Mouse (Mus musculus) embryo, embryonic 10.5 days (tissue): ENCODE results near the gene Skp1a.

Experiments
- DNase-seq: peaks from one replicate; pipeline ENCODE4 v3.0.0-alpha.2; 2015; ENCODE audit warnings: low spot score

Gene Skp1a

GRCm38 (mm10) chr11:52277433-52278150 is 45.8 kb downstream of the Skp1a start:
- no peak for DNase-seq

DNA sequence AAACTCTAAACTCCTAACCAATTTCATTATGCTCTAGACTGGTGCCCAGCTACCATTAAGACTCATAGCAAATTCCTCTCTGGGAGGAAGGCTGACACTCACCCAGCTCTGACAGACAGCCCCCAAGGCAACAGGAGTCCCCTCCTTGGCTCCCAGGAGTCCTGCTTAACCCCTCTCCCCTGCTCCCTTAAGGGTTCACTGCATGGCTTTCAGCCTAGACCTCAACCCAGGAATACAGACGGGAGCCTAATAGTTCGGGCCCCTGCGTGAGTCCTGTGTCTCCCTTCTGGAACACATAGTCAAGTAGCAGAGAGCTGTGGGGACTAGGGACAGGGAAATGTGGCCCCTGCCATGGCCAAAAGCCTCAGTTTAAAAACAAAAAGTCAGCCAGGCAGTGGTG is 46.4 kb downstream of the Skp1a start:
- DNase-seq = no peak

GRCm38 (mm10) chr11:52278991-52279390 is 47.2 kb downstream of the Skp1a start:
- DNase-seq = no peak

DNA sequence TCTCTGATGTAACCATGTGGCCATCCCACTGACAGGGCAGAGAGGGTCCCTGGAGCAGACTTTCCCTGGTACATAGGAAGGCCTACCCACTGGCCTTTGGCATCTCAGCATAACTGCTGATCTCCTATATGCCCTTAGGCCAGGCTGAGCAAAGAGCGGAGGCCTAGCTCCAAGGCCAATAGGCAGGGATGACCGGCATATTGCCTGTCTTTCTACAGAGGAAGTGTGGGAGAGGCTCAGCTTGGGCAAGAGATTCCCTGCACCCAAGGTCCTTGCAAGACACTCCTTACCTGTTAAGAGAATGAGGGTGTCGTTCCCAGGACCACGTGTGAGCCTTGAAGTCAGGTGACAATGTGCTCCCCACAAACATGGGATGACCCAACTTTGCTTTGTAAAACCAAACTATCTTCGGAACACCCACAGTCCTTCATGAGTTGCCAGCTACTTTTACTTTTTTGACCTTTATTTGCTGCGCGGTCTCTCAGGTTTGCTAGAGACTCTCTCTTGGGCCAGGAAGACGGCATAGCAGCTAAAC is 47.9 kb downstream of the Skp1a start:
- DNase-seq = no peak

- no peak for DNase-seq
Observed at GRCm38 (mm10) chr11:52280566-52281455, 49.0 kb downstream of the Skp1a start.

GRCm38 (mm10) chr11:52281568-52282328 is 50.0 kb downstream of the Skp1a start:
- DNase-seq = no peak

DNA sequence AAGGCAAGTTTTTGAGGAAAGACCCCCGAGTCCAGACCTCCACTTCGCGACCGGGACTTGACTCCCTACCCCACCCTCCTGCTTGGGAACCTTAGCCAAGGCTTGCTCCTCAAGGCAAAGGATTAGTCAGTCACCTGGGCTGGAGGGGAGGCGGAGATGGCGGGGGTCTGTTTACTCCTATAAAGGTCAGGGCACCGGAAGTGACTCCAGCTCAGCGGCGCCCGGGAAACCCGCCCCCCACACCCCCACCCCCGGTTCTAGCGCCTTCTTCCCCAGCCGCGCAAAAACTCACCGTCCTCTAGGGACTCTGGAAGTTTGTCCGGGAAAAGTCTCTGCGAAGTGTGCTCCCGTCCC is 50.6 kb downstream of the Skp1a start:
- DNase-seq = peak; percentile 41

DNA sequence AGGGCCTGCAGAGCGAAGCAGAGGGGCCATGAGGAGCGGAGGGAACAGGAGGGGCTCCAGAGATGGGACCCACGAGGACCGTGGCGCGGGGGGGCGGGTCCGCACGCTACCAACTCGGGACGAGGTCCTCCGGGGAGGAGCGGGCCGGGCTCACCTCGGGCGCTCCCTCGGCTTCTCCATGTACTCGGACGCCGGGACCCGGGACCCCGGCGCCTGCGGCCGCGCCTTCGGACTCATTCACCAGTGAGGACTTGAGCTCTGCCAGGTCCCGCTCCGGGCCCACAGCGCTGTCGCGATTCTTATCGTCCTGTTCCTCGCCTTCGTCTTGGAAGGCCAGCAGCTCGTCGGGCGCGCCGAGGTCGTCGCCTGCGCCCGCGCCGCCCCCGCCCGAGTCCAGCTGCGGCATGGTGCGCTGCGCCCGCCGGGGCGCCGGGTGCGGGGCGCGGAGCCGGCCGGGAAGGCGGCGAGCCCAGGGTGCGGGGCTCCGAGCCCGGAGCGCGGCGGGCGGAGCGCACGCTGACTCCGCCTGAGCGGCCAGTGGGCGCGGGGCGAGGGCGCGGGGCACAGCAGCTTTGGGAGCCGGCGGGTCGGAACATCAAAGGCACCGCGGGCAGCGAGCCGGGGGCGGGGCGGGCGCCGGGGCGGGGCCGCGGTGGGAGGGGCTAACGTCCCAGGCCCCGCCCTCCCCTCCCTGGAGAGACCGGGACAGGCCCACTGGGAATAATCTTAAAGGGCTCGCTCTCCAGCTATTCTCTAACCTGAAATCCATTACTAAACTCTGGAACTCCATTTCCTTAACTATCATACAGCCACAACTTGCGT is 51.2 kb downstream of the Skp1a start, which contains the start of gene Tcf7:
Gene Tcf7 (minus strand): TSS at position 241 of the 822 bp plus-strand sequence.
- peak; percentile 83 for DNase-seq

- peak; percentile 67 for DNase-seq
Observed at GRCm38 (mm10) chr11:52283596-52284571, 52.1 kb downstream of the Skp1a start.

GRCm38 (mm10) chr11:52286301-52286957 is 54.6 kb downstream of the Skp1a start:
- peak; percentile 40 for DNase-seq

GRCm38 (mm10) chr11:52286958-52287305 is 55.1 kb downstream of the Skp1a start:
- DNase-seq = peak; percentile 75

DNA sequence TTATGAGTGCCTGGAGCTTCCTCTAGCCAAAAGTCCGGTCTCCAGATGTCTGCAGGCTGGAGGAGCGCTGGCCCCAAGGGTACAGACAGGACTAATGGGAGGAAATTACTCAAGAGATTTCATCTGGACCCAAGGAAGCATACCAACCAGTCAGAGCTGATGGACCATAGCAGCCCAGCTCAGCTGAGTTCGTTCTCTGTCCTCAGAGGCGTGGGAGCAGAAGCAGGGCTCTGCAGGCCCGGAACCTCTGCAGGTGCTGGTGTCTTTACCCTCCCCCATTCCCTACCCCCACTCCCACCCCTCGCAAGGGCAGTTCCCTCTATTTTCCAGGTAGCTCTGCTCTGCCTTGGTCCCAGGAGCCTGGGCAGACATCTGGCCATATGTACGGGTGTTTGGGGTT is 60.6 kb downstream of the Skp1a start:
- no peak for DNase-seq

DNA sequence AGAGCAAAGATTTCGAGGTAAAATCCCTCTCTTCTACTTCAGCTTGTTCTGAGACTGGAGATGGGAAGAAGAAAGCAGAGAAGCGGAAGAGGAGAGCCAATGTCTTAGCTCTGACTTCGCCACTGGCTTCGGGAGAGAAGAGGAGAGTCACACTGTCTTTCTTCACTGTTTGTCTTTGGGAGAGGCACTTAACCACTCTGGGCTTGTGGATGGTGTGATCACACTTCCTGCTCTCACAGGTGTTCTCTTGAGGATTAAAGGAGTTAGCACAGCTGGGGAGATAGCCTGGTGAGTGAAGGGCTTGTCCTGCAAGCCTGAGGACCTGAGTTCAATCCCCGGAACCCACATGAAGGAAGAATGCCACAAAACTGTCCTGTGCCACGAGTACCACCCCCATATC is 61.1 kb downstream of the Skp1a start:
- DNase-seq = no peak

DNA sequence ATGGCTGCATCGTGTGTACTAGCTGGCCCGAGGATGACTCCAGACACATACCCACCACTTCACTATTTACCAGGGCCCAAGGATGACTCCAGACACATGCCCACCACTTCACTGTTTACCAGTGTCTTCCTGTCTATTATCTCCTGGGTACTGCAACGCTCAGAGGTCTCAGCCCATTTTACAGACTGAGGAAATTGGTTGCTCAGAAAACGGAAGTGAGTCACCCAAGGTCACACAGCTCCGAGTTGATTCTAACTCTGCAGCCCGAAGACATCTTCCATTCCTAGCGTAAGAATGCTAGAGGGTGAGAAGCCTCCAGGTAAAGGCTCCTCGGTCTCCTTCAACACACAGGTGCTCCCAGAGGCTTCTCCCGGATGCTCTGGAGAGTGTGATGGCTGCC is 62.3 kb downstream of the Skp1a start:
- no peak for DNase-seq
